Mouse (Mus musculus) bone marrow macrophage, adult 2 months (primary cell): ENCODE measurements around the gene Siah2.

ENCODE experiments used
- CTCF ChIP-seq: IDR thresholded peaks from 2 replicates; pipeline ENCODE4 v1.5.1; 2012; ENCODE audit warnings: low read depth, mild to moderate bottlenecking, low read length, moderate library complexity
- POLR2A ChIP-seq: IDR thresholded peaks from 2 replicates; pipeline ENCODE4 v1.6.1; 2012; ENCODE audit warnings: mild to moderate bottlenecking, low read depth, low read length, borderline replicate concordance

- no peak for TF ChIP-seq POLR2A
- no peak for TF ChIP-seq CTCF
Measured at GRCm38 (mm10) chr3:58689721-58690120, 2.5 kb downstream of the Siah2 start.
